Mouse (Mus musculus) natural killer cell, adult 2 months (primary cell): ENCODE measurements at regions not wholly inside any gene's neighbourhood (a gene's known extent, or its start where the extent isn't known, plus 50 kb on each side); places are given as distances from the start of the nearest gene placed in this dataset.

Experiments used
- DNase-seq, 2 experiments: peaks; one replicate each; pipeline ENCODE4 v3.0.0; 2022; ENCODE audit warnings: low spot score in 2 of 2

GRCm38 (mm10) chr3:143947079-143947937 is 257.7 kb downstream of the Lmo4 start:
- DNase-seq, result no peak

- DNase-seq, result no peak
These were observed 265.8 kb downstream of the Lmo4 start for GRCm38 (mm10) chr3:143939068-143939709.

- no peak for DNase-seq
These were observed 279.7 kb downstream of the Lmo4 start for GRCm38 (mm10) chr3:143925322-143925721.

- no peak for DNase-seq
These were observed 285.3 kb downstream of the Lmo4 start for GRCm38 (mm10) chr3:143919744-143920143.

- no peak for DNase-seq
These were observed 290.4 kb downstream of the Lmo4 start for GRCm38 (mm10) chr3:143914341-143915217.

- DNase-seq, result no peak
These were observed 291.9 kb downstream of the Lmo4 start for GRCm38 (mm10) chr3:143913044-143913574.

GRCm38 (mm10) chr3:143912433-143912832 is 292.6 kb downstream of the Lmo4 start:
- DNase-seq, result no peak

- no peak for DNase-seq
These were observed 295.7 kb downstream of the Lmo4 start for GRCm38 (mm10) chr3:143909341-143909740.

- DNase-seq, result no peak
These were observed 301.6 kb downstream of the Lmo4 start for GRCm38 (mm10) chr3:143903421-143903820.

- DNase-seq, result no peak
These were observed 324.2 kb downstream of the Lmo4 start for GRCm38 (mm10) chr3:143880813-143881212.

- DNase-seq, result no peak
These were observed 331.1 kb downstream of the Lmo4 start for GRCm38 (mm10) chr3:143873876-143874275.

GRCm38 (mm10) chr3:143866521-143866920 is 338.5 kb downstream of the Lmo4 start:
- no peak for DNase-seq

- DNase-seq, result no peak
These were observed 339.4 kb downstream of the Lmo4 start for GRCm38 (mm10) chr3:143865626-143866025.

GRCm38 (mm10) chr3:143864490-143864889 is 340.5 kb downstream of the Lmo4 start:
- no peak for DNase-seq

- no peak for DNase-seq
These were observed 342.5 kb downstream of the Lmo4 start for GRCm38 (mm10) chr3:143862531-143862930.

- DNase-seq, result no peak
These were observed 343.2 kb downstream of the Lmo4 start for GRCm38 (mm10) chr3:143861866-143862265.

- DNase-seq, result no peak
These were observed 369.3 kb downstream of the Lmo4 start for GRCm38 (mm10) chr3:143835611-143836240.

GRCm38 (mm10) chr3:143834725-143835124 is 370.3 kb downstream of the Lmo4 start:
- DNase-seq, result no peak

- no peak for DNase-seq
These were observed 381.6 kb downstream of the Lmo4 start for GRCm38 (mm10) chr3:143823395-143823777.

- no peak for DNase-seq
These were observed 382.2 kb downstream of the Lmo4 start for GRCm38 (mm10) chr3:143822564-143823394.

GRCm38 (mm10) chr3:143807544-143807943 is 397.5 kb downstream of the Lmo4 start:
- no peak for DNase-seq
